Mouse (Mus musculus): ENCODE results near the gene Hdgfl2.

DNA sequence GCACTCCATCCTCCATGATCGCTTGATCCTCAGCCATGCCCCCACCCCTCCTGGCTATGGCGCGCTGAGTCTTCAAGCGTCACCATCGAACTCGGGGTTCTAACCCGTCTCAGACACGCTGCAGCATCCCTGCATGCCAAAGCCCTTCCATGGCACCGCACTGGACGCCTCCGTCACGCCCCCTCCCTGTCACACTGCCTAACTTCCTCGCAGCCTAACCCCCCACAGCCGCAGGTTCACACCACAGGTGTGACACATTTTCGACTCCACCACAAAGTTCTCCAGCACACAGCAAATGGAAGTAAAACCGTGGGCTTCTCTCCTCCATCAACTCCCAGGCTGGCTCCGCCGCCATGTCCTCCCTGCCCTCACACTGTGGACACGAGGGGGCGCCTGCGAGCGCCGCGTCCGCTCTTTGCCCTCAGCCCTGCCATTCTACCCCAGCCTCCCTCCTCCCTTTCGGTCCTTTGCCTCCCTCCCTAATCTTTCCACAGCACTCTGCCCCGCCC is 55.1 kb downstream of the Hdgfl2 start:
- peak; percentile 71 for TF ChIP-seq CTCF (IDR thresholded peaks at IDR 0.05; ENCODE audit: borderline replicate concordance, insufficient read depth, low read depth, low read length)
- TF ChIP-seq POLR2A (IDR thresholded peaks at IDR 0.05; ENCODE audit: borderline replicate concordance, insufficient read depth, low read length), result no peak
